9 mouse cellular contexts compared by ENCODE assay signal in genomic region chr5:105500132-105501121, GRCm38 (mm10). TPM values are rescaled to one million over a fixed set of nuclear protein-coding genes. Genes with fewer than 3 reads are reported as not detected.
DNase-seq lines count a peak whose midpoint lies in the region; ATAC-seq and TF ChIP-seq lines count a peak whose summit lies in the region.
"Had no signal": no experiment of that assay in that cellular context is flagged by ENCODE, and none has a peak within 500 bp of the region (broad histone marks: within the 10 kb centered on the region; RNA-seq: fewer than 3 reads in every experiment).

No protein-coding gene starts in this region.

- H3K36me3 ChIP-seq in hindbrain, embryonic 11.5 days (ENCODE audit: control insufficient read depth, insufficient read depth, low read length), result no peaks in the 10 kb centered on the region
- no peaks in the 10 kb centered on the region for H3K36me3 ChIP-seq in intestine, embryonic 16.5 days (ENCODE audit: control insufficient read depth, insufficient read depth, low read length)
- H3K36me3 ChIP-seq: limb, embryonic 12.5 days had no signal

- no peak overlapping the region for H3K4me3 ChIP-seq in layer of hippocampus, adult 2 months
- H3K4me3 ChIP-seq in hindbrain, embryonic 11.5 days (ENCODE audit: low read depth, low read length), result no peak overlapping the region
- no peak overlapping the region for H3K4me3 ChIP-seq in intestine, embryonic 16.5 days (ENCODE audit: low read length)
- H3K4me3 ChIP-seq: limb, embryonic 12.5 days had no signal

- H3K27me3 ChIP-seq in hindbrain, embryonic 11.5 days (ENCODE audit: control insufficient read depth, insufficient read depth, low read length), result no peaks in the 10 kb centered on the region
- H3K27me3 ChIP-seq in intestine, embryonic 16.5 days (replicated peaks; ENCODE audit: control insufficient read depth, insufficient read depth, low read length), result no peaks in the 10 kb centered on the region

- no peaks in the 10 kb centered on the region for H3K4me1 ChIP-seq in hindbrain, embryonic 11.5 days (replicated peaks; ENCODE audit: control insufficient read depth, insufficient read depth, low read length)
- peaks cover 4% of the 10 kb centered on the region; the same call in 1 of the 2 replicates for H3K4me1 ChIP-seq in intestine, embryonic 16.5 days (ENCODE audit: control insufficient read depth, insufficient read depth, low read length)

- no peak overlapping the region for H3K4me2 ChIP-seq in hindbrain, embryonic 11.5 days (replicated peaks; ENCODE audit: low read depth, low read length)
- no peak overlapping the region for H3K4me2 ChIP-seq in intestine, embryonic 16.5 days (ENCODE audit: low read depth, low read length)
- H3K4me2 ChIP-seq: limb, embryonic 12.5 days had no signal

- H3K9me3 ChIP-seq in hindbrain, embryonic 11.5 days (ENCODE audit: control insufficient read depth, low read length), result no peaks in the 10 kb centered on the region
- H3K9me3 ChIP-seq in intestine, embryonic 16.5 days (ENCODE audit: control insufficient read depth, low read length), result no peaks in the 10 kb centered on the region; the same call in 1 of the 2 replicates

- 0 out of 2 replicates have a peak, but pooled peaks have one; percentile 2 for ATAC-seq in hindbrain, embryonic 11.5 days (ENCODE audit: low FRiP score)
- ATAC-seq in intestine, embryonic 16.5 days, result no peak

- peak; percentile 61 for TF ChIP-seq CTCF in layer of hippocampus, adult 2 months (conservative IDR thresholded peaks at IDR 0.05)

- WGBS in hindbrain, embryonic 11.5 days, result 43% methylated on average over 12 of the region's 12 CpGs
- WGBS in intestine, embryonic 16.5 days, result 57% methylated on average over 12 of the region's 12 CpGs

- DNase-seq in layer of hippocampus, adult 2 months (ENCODE audit: low spot score in 2 of 2), result no peak
- no peak for DNase-seq in layer of hippocampus, adult 11-12 months (ENCODE audit: low spot score)
- peak; percentile 58 for DNase-seq in R1 (ENCODE audit: low read depth, low spot score)
- peak; percentile 40 for DNase-seq in hindbrain, embryonic 11.5 days (ENCODE audit: low spot score)
- DNase-seq in natural killer cell, adult 2 months (ENCODE audit: low spot score in 2 of 2), result peak; percentile 75 to 82
- DNase-seq in urinary bladder, adult 2 months (ENCODE audit: low spot score), result no peak
- no peak for DNase-seq in cerebellum, adult 9-10 months

- no peak overlapping the region for H3K27ac ChIP-seq in layer of hippocampus, adult 2 months
- no peak overlapping the region for H3K27ac ChIP-seq in hindbrain, embryonic 11.5 days (ENCODE audit: low read depth, low read length)
- no peak overlapping the region for H3K27ac ChIP-seq in intestine, embryonic 16.5 days (ENCODE audit: low read length)
- H3K27ac ChIP-seq: limb, embryonic 12.5 days had no signal

- H3K9ac ChIP-seq in hindbrain, embryonic 11.5 days (ENCODE audit: low read depth, low read length), result no peak overlapping the region
- H3K9ac ChIP-seq in intestine, embryonic 16.5 days (ENCODE audit: low read depth, low read length), result no peak overlapping the region
- H3K9ac ChIP-seq: limb, embryonic 12.5 days had no signal

RNA-seq across cellular contexts. Expression of gene Lrrc8c, which starts 18.8 kb away (rescaled TPM):
- 10 to 100 TPM; 29.8 to 30.7 TPM for total RNA-seq in layer of hippocampus, adult 2 months (2021)
- polyA plus RNA-seq in hindbrain, embryonic 11.5 days (2014; fragmentation: Nextera tagmentation; extraction: Ambion mirVana), result 13.5 and 15.7 TPM in 2 replicates
- 7.1 and 7.9 TPM in 2 replicates for polyA plus RNA-seq in urinary bladder, adult 2 months (2012; rRNA removed)
- polyA plus RNA-seq in intestine, embryonic 16.5 days (2015; fragmentation: Nextera tagmentation; extraction: Ambion mirVana), result 12.0 and 12.4 TPM in 2 replicates

Comparison
In these comparisons a context has a peak if more than half of its experiments do, and no peak if none do; other contexts are left out.
1. DNase-seq: peak in R1 (single experiment), hindbrain, embryonic 11.5 days (single experiment) and natural killer cell, adult 2 months (2 of 2); none in layer of hippocampus, adult 2 months (0 of 2), layer of hippocampus, adult 11-12 months (single experiment), urinary bladder, adult 2 months (single experiment) and cerebellum, adult 9-10 months (single experiment).